Mouse (Mus musculus) forebrain, embryonic 13.5 days (tissue): ENCODE measurements around the gene 4933415A04Rik. TPM values are rescaled to one million over a fixed set of nuclear protein-coding genes. Genes with fewer than 3 reads are reported as not detected.

ENCODE experiments used
- ATAC-seq: fragments of 200-750 bp; cut with Nextera tagmentation; 2 replicates; pipeline ENCODE4 v1.8.0; 2017
- H3K27ac ChIP-seq: fragments of 300-500 bp; sonication (generic); 2 replicates; pipeline ENCODE4 v1.5.1; 2015; ENCODE audit warnings: inconsistent platforms, mild to moderate bottlenecking, moderate library complexity
- H3K27me3 ChIP-seq: fragments of 300-500 bp; sonication (generic); 2 replicates; pipeline ENCODE4 v1.6.1; 2015; ENCODE audit warnings: mild to moderate bottlenecking, inconsistent platforms
- H3K36me3 ChIP-seq: fragments of 300-500 bp; sonication (generic); 2 replicates; pipeline ENCODE4 v1.6.1; 2015; ENCODE audit warnings: mild to moderate bottlenecking, inconsistent platforms; ENCODE audit not compliant: poor library complexity, severe bottlenecking
- H3K4me1 ChIP-seq: fragments of 300-500 bp; sonication (generic); 2 replicates; pipeline ENCODE4 v1.6.1; 2015; ENCODE audit warnings: inconsistent platforms
- H3K4me2 ChIP-seq: fragments of 300-500 bp; sonication (generic); 2 replicates; pipeline ENCODE4 v1.6.1; 2015; ENCODE audit warnings: inconsistent platforms, mild to moderate bottlenecking, moderate library complexity
- H3K4me3 ChIP-seq: fragments of 300-500 bp; sonication (generic); 2 replicates; pipeline ENCODE4 v1.5.1; 2015; ENCODE audit warnings: mild to moderate bottlenecking, inconsistent platforms
- H3K9ac ChIP-seq: fragments of 300-500 bp; sonication (generic); 2 replicates; pipeline ENCODE4 v1.6.1; 2015; ENCODE audit warnings: mild to moderate bottlenecking, inconsistent platforms
- H3K9me3 ChIP-seq: fragments of 300-500 bp; sonication (generic); replicated peaks from 2 replicates; pipeline ENCODE4 v1.6.1; 2016; ENCODE audit warnings: inconsistent platforms
- WGBS: fragments of 180-500 bp; shearing (Covaris S2); methylation state at CpG from one replicate; pipeline ENCODE4 v1.1.7; 2015; 5-methylcytosine and 5-hydroxymethylcytosine counted together
- polyA plus RNA-seq: library from polyadenylated mRNA; unstranded; fragments of >200 nt; fragmentation: Nextera tagmentation; extraction: Ambion mirVana; gene quantifications from 2 replicates; pipeline ENCODE4 v1.2.1, GENCODE M21; 2015

Gene 4933415A04Rik
- polyA plus RNA-seq, 1 experiment from 2014 or later = 4.8 TPM

DNA sequence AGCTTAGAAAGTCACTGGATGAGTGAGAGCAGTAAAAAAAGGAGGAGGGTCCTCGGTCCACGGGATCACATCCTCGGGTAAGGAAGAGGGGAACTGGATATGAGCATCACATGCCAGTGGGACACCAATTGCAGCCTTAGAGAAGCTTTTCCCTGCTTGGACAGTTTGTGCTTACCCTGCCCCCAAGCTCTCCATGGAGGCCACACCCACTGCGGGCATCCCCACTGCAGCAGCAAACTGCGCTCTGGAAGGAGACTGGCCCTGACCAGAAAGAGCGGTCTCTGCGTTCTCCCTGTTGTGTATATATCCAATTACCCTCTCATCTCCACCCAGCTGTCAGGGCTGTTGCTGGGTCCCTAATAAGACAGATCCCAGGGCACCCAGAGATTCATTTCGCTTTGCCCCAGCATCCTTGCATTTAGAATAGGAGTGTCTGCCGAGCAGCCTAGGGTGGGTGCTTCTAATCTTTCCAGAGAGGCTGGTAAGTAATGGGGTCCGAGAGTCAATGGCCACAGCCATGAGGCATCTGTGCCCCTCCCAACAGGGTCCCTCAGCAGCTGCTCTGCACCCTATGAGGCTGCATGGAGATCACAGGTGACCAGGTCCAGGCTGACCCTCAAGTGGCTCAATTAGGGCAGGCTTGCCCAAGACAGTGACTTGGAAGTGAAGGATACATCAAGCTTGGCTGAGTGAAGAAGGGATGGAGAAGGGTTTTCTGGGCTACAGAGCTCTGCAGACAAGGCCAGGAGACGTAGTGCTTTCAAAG lies 8.9 kb upstream of the 4933415A04Rik start:
- no peak for ATAC-seq
- 44% methylated on average over 11 of the region's 11 CpGs for WGBS
- peaks cover 18% of the 10 kb centered on the region for H3K36me3 ChIP-seq
- no peak overlapping the region for H3K4me2 ChIP-seq
- H3K9ac ChIP-seq = no peak overlapping the region
- H3K27ac ChIP-seq = no peak overlapping the region
- H3K9me3 ChIP-seq = no peaks in the 10 kb centered on the region
- H3K4me3 ChIP-seq = no peak overlapping the region
- no peaks in the 10 kb centered on the region for H3K27me3 ChIP-seq
- peaks cover 20% of the 10 kb centered on the region for H3K4me1 ChIP-seq

DNA sequence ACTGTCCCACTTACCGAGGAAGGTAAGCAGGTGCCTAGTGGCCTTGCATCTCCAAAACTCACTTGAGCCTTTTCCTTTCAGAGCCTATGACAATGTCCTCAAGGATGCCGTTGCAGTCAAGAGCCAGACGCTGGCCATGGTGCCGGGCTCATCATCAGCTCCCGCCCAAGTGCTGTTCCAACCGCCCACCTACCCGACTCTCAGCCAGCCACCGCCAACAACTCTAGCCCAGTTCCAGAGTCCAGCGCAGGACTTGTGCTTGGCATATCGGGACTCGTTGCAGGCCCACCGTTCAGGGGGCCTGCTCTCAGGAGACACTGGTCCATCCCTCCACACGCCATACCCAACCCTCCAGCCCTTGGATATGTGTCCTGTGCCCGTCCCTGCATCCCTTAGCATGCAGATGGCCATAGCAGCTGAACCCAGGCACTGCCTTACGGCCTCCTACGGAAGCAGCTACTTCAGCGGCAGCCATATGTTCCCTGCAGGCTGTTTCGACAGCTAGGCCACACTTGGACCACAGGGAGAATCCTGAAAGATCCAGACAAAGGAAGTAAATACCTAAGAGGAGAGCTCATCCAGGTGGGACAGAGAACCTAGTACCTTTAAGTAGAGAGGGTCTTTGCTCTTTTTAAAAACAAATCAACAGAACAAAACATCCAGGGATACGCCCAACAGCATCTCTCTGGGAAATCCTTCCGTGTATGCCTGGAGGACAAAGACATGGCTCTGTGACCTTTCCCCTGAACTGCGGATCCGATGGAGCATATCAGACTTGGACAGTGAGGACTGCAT lies 1.4 kb upstream of the 4933415A04Rik start:
- Histone ChIP-seq H3K27me3 (no peaks in the 10 kb centered on the region), H3K9ac (no peak overlapping the region), H3K4me2 (no peak overlapping the region), H3K36me3 (peaks cover 53% of the 10 kb centered on the region), H3K4me1 (peaks cover 4% of the 10 kb centered on the region; the same call in 1 of the 2 replicates), H3K9me3 (no peaks in the 10 kb centered on the region), H3K4me3 (no peak overlapping the region), H3K27ac (no peak overlapping the region)
- WGBS = 92% methylated on average over 22 of the region's 22 CpGs
- no peak for ATAC-seq

DNA sequence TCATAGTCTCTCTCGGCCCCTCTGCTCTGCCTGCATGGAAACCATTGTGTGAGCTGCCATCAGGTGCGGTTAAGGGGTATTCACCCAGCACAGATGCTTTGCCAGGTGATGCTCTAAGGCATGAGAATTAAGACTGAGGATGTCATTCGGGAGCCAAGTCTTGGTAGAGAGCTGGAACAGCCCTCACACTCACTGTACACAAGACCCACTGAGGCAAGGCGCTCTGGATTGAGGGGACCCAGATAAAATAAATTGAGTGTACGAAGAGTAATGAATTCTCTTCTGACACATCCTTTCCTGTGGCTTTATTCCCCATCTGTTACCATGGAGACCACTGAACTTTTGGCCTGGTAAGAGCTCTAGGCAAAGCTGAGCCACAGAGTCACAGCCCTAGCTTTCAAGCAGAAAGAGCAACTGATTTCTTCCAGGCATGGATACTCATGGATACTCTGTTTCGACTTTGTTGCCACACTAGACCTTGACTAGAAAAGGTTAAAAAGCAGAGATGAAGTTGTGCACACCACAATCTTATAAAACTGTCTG lies 2.8 kb downstream of the 4933415A04Rik start:
- Histone ChIP-seq H3K9me3 (no peaks in the 10 kb centered on the region), H3K4me3 (no peak overlapping the region), H3K9ac (no peak overlapping the region), H3K4me2 (no peak overlapping the region), H3K36me3 (peaks cover 25% of the 10 kb centered on the region), H3K27ac (no peak overlapping the region), H3K27me3 (no peaks in the 10 kb centered on the region), H3K4me1 (peaks cover 4% of the 10 kb centered on the region; the same call in 1 of the 2 replicates)
- no peak for ATAC-seq
- 69% methylated on average over 6 of the region's 6 CpGs for WGBS

DNA sequence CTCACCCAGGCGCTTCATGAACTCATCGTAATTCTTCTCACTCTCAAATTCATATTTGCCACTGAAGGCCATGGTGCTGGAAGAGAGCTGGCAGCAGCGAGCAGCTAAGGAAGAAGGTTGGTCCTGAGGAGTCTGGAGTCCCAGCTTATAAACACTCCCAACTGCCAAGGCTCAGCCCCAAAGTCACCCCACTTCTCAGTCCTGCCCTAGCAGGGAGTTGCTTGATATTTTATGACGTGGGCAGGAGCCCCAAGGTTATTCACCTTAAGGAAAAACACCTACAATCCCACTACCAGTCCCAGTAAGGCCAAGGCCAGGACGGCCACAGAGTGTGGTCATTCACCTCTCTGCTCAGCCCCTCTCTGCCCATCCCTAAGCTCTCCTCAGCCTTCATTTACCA lies 14.6 kb downstream of the 4933415A04Rik start, which contains the start of gene Fabp6:
Fabp6 (minus strand) TSS at position 101 of the 400 bp plus-strand sequence.
- no peaks in the 10 kb centered on the region for H3K4me1 ChIP-seq
- ATAC-seq = no peak
- H3K36me3 ChIP-seq = no peaks in the 10 kb centered on the region
- no peak within 1 kb of the TSS for H3K27ac ChIP-seq
- 84% methylated on average over 5 of the region's 5 CpGs for WGBS
- no peaks in the 10 kb centered on the region for H3K9me3 ChIP-seq
- H3K27me3 ChIP-seq = no peaks in the 10 kb centered on the region
- H3K4me3 ChIP-seq = no peak within 1 kb of the TSS
- no peak within 1 kb of the TSS for H3K9ac ChIP-seq
- H3K4me2 ChIP-seq = no peak within 1 kb of the TSS

DNA sequence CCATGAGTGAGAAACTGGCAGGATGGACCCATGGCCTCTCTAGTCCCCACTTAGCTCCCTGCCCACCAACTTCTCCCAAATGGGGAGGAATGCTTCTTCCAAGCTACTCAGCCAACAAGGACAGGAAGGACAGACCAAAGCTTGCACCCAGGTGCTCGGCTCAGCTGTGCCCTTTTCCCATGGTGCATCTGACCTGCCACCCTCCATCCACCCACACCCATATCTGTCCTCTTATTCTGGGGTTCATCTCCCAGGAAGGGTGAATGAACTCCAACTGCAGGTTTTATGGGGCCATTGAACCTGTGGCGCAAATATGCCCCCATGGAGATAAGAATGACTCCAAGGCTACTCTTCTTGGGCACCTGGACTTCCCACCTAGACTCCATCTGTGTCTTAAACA lies 17.4 kb downstream of the 4933415A04Rik start:
- no peaks in the 10 kb centered on the region for H3K9me3 ChIP-seq
- H3K4me1 ChIP-seq = peaks cover 8% of the 10 kb centered on the region; the same call in 1 of the 2 replicates
- H3K36me3 ChIP-seq = no peaks in the 10 kb centered on the region
- H3K27ac ChIP-seq = no peak overlapping the region
- no peak overlapping the region for H3K4me3 ChIP-seq
- ATAC-seq = no peak
- H3K4me2 ChIP-seq = no peak overlapping the region
- 91% methylated on average over 2 of the region's 2 CpGs for WGBS
- H3K9ac ChIP-seq = no peak overlapping the region
- H3K27me3 ChIP-seq = no peaks in the 10 kb centered on the region

DNA sequence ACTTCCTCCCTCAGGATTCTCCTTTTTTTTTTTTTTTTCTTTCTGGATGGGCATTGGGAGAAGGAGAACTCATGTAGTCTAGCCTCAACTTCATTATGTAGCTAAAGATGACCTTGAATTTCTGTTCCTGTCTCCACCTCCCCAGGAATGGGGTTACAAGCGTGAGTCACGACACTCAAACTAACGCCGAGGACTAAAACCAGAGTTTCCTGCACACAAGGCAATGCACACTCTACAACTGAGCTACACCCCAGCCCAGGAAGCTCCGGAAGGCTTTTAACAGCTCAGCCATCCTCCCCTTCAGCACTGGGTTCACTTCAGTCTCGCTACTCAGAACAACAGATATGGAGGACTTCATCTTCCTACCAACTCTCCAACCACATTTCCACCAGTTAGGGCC lies 18.1 kb downstream of the 4933415A04Rik start:
- 96% methylated on average over 6 of the region's 6 CpGs for WGBS
- Histone ChIP-seq H3K36me3 (no peaks in the 10 kb centered on the region), H3K4me2 (no peak overlapping the region), H3K4me3 (no peak overlapping the region), H3K9ac (no peak overlapping the region), H3K9me3 (no peaks in the 10 kb centered on the region), H3K4me1 (peaks cover 10% of the 10 kb centered on the region), H3K27ac (no peak overlapping the region), H3K27me3 (no peaks in the 10 kb centered on the region)
- no peak for ATAC-seq

DNA sequence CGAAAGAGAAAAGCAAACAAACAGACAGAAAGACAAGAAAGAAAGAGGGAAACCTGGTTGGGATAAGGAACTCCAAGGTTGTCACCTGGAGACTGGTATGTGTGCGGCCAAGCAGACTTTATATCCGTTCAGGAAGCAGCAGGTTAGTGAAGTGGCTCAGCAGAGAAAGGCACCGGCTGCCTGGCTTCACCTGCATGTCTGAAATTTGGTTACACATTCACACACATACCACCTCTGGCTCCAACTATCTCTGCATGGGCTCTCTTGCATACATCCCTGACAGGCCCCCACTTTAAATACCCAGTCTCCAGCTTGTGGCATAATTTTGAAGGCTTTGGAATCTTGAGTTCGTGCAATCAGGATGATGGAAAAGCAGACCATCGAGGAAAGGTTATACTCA lies 19.0 kb downstream of the 4933415A04Rik start:
- 87% methylated on average over 6 of the region's 6 CpGs for WGBS
- no peaks in the 10 kb centered on the region for H3K9me3 ChIP-seq
- no peak overlapping the region for H3K4me3 ChIP-seq
- H3K4me1 ChIP-seq = peaks cover 18% of the 10 kb centered on the region
- no peaks in the 10 kb centered on the region for H3K27me3 ChIP-seq
- H3K4me2 ChIP-seq = no peak overlapping the region
- no peak overlapping the region for H3K27ac ChIP-seq
- no peaks in the 10 kb centered on the region for H3K36me3 ChIP-seq
- ATAC-seq = no peak
- no peak overlapping the region for H3K9ac ChIP-seq

DNA sequence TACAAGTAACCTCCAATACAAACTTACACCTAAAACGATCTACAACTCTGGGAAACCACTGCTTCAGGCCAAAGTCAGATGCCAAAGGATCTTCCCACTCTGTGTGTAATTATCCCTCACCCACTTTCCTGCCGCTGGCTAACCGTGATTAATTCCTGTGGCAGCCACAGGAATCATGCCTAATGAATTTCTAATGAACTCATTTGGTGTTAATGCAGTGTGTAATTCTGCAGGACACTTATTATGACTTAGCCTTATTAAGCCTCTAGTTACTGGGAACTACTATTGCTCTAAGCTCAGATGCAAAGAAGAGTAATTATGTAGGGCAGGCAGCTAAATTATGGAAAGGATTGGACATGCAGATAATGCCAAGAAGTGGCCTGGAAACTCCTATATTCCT lies 21.6 kb downstream of the 4933415A04Rik start:
- Histone ChIP-seq H3K27ac (no peak overlapping the region), H3K4me3 (no peak overlapping the region), H3K9me3 (no peaks in the 10 kb centered on the region), H3K27me3 (no peaks in the 10 kb centered on the region), H3K4me2 (no peak overlapping the region), H3K4me1 (peaks cover 24% of the 10 kb centered on the region), H3K9ac (no peak overlapping the region), H3K36me3 (no peaks in the 10 kb centered on the region)
- WGBS = 33% methylated on average over 3 of the region's 3 CpGs
- no peak for ATAC-seq

DNA sequence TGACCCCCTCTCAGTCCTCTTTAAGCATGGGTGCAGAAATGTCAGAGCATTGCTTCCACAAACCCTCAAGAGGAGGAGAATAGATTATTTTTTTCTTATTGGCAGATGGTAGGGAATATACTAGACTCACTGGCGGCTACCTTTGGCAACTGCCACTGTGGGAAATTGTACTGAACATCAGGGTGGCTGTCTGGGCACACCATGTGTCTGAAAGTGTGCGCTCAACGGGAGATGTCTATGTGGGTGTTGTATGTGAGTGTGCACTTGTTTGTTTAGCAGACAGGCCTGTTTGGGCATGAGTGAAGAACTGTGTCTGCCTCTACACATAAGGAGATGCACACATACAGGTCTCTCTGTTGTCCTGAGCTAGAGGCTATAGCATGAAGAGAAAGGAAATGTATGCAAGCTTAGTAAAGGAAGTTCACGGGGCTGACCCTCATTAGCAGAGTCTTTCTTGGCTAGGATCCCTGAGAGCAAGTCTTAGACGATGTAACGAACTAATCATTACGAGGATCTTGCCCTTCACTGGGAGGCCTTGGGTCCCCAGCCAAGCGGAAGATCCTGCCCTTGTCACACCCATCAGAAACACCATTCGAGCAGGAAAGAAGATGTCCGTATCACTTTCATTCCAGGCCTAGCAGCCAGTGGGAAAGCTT lies 23.3 kb downstream of the 4933415A04Rik start:
- Histone ChIP-seq H3K4me1 (peaks cover 24% of the 10 kb centered on the region), H3K9me3 (no peaks in the 10 kb centered on the region), H3K36me3 (no peaks in the 10 kb centered on the region), H3K27me3 (no peaks in the 10 kb centered on the region), H3K27ac (no peak overlapping the region), H3K4me3 (no peak overlapping the region), H3K9ac (no peak overlapping the region; the same call in 1 of the 2 replicates), H3K4me2 (no peak overlapping the region)
- 39% methylated on average over 10 of the region's 10 CpGs for whole genome bisulfite sequencing
- ATAC-seq = no peak

DNA sequence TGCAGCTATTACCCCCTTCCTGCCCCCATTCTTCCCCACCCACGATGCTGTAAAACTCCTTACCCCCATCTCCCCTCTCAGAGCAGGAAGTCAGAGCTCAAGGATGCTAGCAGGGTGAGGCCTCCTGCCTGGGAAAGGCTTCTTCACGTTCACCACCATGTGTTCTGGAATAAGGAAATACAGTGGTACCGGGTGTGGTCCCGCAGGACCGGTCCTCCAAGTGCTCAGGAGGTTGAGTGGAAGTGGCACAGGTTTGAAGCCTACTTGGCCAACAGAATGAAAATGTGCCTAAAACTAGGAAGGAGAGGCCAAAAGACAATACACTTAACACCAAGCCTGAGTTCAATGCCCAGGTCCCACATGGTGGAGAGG lies 23.8 kb downstream of the 4933415A04Rik start:
- peaks cover 24% of the 10 kb centered on the region for H3K4me1 ChIP-seq
- no peak overlapping the region for H3K4me3 ChIP-seq
- no peak overlapping the region for H3K4me2 ChIP-seq
- H3K36me3 ChIP-seq = no peaks in the 10 kb centered on the region
- WGBS = 71% methylated on average over 5 of the region's 5 CpGs
- H3K27me3 ChIP-seq = no peaks in the 10 kb centered on the region
- no peak for ATAC-seq
- H3K9me3 ChIP-seq = no peaks in the 10 kb centered on the region; the same call in 1 of the 2 replicates
- H3K9ac ChIP-seq = no peak overlapping the region; the same call in 1 of the 2 replicates
- no peak overlapping the region for H3K27ac ChIP-seq

DNA sequence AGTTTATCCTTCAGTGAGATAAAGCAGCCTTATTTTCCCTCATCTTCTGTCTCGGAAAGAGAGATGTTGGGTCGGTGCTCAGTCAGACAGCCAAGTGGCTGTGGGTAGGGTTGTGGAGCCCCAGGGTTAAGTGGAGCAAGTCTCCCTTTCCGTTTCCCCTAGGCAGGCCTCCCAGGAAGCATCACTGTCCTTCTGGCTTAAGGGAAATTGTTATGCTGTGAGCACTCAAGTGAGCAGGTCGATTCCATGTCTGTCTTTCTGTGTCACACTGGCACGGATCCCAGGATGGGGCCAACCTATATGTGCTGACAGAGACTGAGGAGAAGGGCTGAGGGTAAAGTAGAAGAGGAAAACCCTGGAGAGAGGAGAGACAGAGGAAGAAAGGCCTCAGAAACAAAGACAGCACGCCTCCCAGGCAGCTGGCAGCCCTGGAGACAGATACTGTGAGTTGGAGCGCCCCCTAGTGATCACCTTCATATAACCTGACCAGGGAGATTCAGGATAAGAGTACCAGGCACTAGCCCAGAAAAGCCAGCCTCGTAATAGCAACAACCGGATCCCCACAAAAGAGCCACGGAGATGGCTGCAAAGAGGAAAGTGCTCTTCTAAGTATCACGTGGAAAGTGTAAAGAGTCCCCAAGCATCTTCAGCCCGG lies 26.1 kb downstream of the 4933415A04Rik start:
- no peak overlapping the region for H3K4me2 ChIP-seq
- H3K4me1 ChIP-seq = peaks cover 25% of the 10 kb centered on the region
- H3K27ac ChIP-seq = peak overlapping the region; percentile 71
- no peaks in the 10 kb centered on the region for H3K36me3 ChIP-seq
- H3K9me3 ChIP-seq = no peaks in the 10 kb centered on the region; the same call in 1 of the 2 replicates
- WGBS = 19% methylated on average over 12 of the region's 12 CpGs
- no peaks in the 10 kb centered on the region for H3K27me3 ChIP-seq
- ATAC-seq = peak; percentile 90
- H3K9ac ChIP-seq = peak overlapping the region; percentile 45; the same call in 1 of the 2 replicates
- H3K4me3 ChIP-seq = no peak overlapping the region
